Mouse (Mus musculus): ENCODE data around the gene Frat1. TPM values are rescaled to one million over a fixed set of nuclear protein-coding genes. Genes with fewer than 3 reads are reported as not detected.

Gene Frat1
- polyA plus RNA-seq, 1 experiment from 2014 or later, result 23.4 TPM

DNA sequence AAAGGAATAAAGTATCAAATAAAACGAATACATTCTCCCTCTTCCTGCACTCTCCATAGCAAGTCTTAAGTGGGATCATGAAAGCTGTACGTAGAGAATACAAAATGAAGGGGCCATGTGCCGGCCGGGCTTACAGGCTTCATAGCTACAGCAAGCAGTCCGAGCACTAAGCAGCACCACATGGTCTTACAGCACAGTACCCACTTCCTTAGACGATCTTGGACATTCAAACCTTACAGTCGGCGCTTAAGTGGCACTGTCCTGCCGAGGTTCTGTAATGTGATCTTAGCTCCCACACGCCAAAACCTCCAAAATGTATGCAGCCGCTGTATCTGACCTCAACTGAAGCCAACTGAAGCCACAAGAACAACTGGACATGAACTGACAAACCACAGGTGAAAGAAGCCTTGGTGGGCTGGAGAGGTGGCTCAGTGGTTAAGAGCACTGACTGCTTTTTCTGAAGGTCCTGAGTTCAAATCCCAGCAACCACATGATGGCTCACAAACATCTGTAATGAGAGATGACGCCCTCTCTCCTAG lies 32.9 kb upstream of the Frat1 start:
- ATAC-seq (ENCODE audit: low FRiP score) (no peak), DNase-seq (ENCODE audit: low spot score) (no peak)
- Histone ChIP-seq H3K27ac (no peak overlapping the region), H3K36me3 (replicated peaks; ENCODE audit: control insufficient read depth, insufficient read depth) (no peaks in the 10 kb centered on the region), H3K27me3 (ENCODE audit: control insufficient read depth, insufficient read depth, low read length) (no peaks in the 10 kb centered on the region), H3K4me3 (replicated peaks; ENCODE audit: low read length) (no peak overlapping the region), H3K4me1 (replicated peaks; ENCODE audit: control insufficient read depth, insufficient read depth, low read length) (no peaks in the 10 kb centered on the region; the same call in 1 of the 2 replicates), H3K9ac (no peak overlapping the region), H3K9me3 (ENCODE audit: control insufficient read depth, low read length) (no peaks in the 10 kb centered on the region), H3K4me2 (replicated peaks) (no peak overlapping the region)
- WGBS, result 87% methylated on average over 12 of the region's 12 CpGs

GRCm38 (mm10) chr19:41797536-41797935 lies 32.2 kb upstream of the Frat1 start:
- H3K9me3 ChIP-seq (ENCODE audit: control insufficient read depth, low read length), result no peaks in the 10 kb centered on the region
- H3K27me3 ChIP-seq (ENCODE audit: control insufficient read depth, insufficient read depth, low read length), result no peaks in the 10 kb centered on the region
- 94% methylated on average over 6 of the region's 6 CpGs for WGBS
- H3K9ac ChIP-seq, result no peak overlapping the region
- H3K4me2 ChIP-seq (replicated peaks), result no peak overlapping the region
- H3K4me3 ChIP-seq (replicated peaks; ENCODE audit: low read length), result no peak overlapping the region
- ATAC-seq (ENCODE audit: low FRiP score) (no peak), DNase-seq (ENCODE audit: low spot score) (no peak)
- no peak overlapping the region for H3K27ac ChIP-seq
- no peaks in the 10 kb centered on the region for H3K36me3 ChIP-seq (replicated peaks; ENCODE audit: control insufficient read depth, insufficient read depth)
- no peaks in the 10 kb centered on the region; the same call in 1 of the 2 replicates for H3K4me1 ChIP-seq (replicated peaks; ENCODE audit: control insufficient read depth, insufficient read depth, low read length)

- ATAC-seq (ENCODE audit: low FRiP score), result no peak
- no peaks in the 10 kb centered on the region; the same call in 1 of the 2 replicates for H3K4me1 ChIP-seq (replicated peaks; ENCODE audit: control insufficient read depth, insufficient read depth, low read length)
- no peak overlapping the region for H3K9ac ChIP-seq
- 44% methylated on average over 6 of the region's 6 CpGs for WGBS
- no peaks in the 10 kb centered on the region for H3K36me3 ChIP-seq (replicated peaks; ENCODE audit: control insufficient read depth, insufficient read depth)
- no peak for DNase-seq (ENCODE audit: low spot score)
- H3K4me2 ChIP-seq (replicated peaks), result peak overlapping the region; percentile 79; the same call in 1 of the 2 replicates
- no peaks in the 10 kb centered on the region for H3K9me3 ChIP-seq (ENCODE audit: control insufficient read depth, low read length)
- H3K27me3 ChIP-seq (ENCODE audit: control insufficient read depth, insufficient read depth, low read length), result no peaks in the 10 kb centered on the region
- no peak overlapping the region for H3K4me3 ChIP-seq (replicated peaks; ENCODE audit: low read length)
- H3K27ac ChIP-seq, result no peak overlapping the region
These were observed 29.3 kb upstream of the Frat1 start for GRCm38 (mm10) chr19:41800451-41800850.

GRCm38 (mm10) chr19:41800986-41801741 lies 28.6 kb upstream of the Frat1 start:
- Histone ChIP-seq H3K27me3 (ENCODE audit: control insufficient read depth, insufficient read depth, low read length) (no peaks in the 10 kb centered on the region), H3K9me3 (ENCODE audit: control insufficient read depth, low read length) (no peaks in the 10 kb centered on the region), H3K36me3 (replicated peaks; ENCODE audit: control insufficient read depth, insufficient read depth) (no peaks in the 10 kb centered on the region), H3K27ac (peak overlapping the region; percentile 68), H3K4me2 (replicated peaks) (peak overlapping the region; percentile 79), H3K4me3 (replicated peaks; ENCODE audit: low read length) (peak overlapping the region; percentile 89), H3K4me1 (replicated peaks; ENCODE audit: control insufficient read depth, insufficient read depth, low read length) (no peaks in the 10 kb centered on the region; the same call in 1 of the 2 replicates), H3K9ac (peak overlapping the region; percentile 74)
- no peak; the same call in 1 of the 2 replicates for ATAC-seq (ENCODE audit: low FRiP score)
- 4% methylated on average over 26 of the region's 26 CpGs for WGBS
- DNase-seq (ENCODE audit: low spot score), result peak; percentile 43

- WGBS, result 0% methylated on average over 48 of the region's 48 CpGs
- ATAC-seq (ENCODE audit: low FRiP score), result peak; percentile 100
- peak within 1 kb of the TSS; percentile 68 for H3K27ac ChIP-seq
These were observed 27.9 kb upstream of the Frat1 start, which contains the start of gene Arhgap19 for GRCm38 (mm10) chr19:41801742-41802369. Arhgap19 (minus strand) TSS chr19:41802047.

DNA sequence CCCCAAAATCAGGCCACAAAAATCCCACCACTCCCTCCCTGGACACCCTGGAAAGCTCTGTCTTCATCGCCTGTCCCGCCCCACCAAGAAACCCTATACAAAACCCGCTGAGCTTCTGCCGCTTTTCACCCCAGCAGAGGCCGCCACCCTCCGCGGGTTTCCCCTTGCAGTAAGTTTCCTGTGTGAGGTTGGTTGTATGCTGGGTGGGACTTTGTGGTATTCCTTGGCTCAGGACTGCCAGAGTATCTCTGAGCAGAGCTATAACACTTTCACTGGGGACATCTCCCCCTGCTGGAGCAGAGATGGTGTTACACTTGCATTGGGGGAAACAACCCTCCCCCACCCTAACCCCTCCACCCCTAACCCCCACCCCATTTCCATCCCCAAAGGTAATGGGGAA lies 26.4 kb upstream of the Frat1 start:
- Histone ChIP-seq H3K4me2 (replicated peaks) (no peak overlapping the region), H3K4me1 (replicated peaks; ENCODE audit: control insufficient read depth, insufficient read depth, low read length) (no peaks in the 10 kb centered on the region; the same call in 1 of the 2 replicates), H3K4me3 (replicated peaks; ENCODE audit: low read length) (no peak overlapping the region), H3K27me3 (ENCODE audit: control insufficient read depth, insufficient read depth, low read length) (no peaks in the 10 kb centered on the region), H3K27ac (no peak overlapping the region), H3K36me3 (replicated peaks; ENCODE audit: control insufficient read depth, insufficient read depth) (no peaks in the 10 kb centered on the region), H3K9me3 (ENCODE audit: control insufficient read depth, low read length) (no peaks in the 10 kb centered on the region), H3K9ac (no peak overlapping the region)
- no peak for ATAC-seq (ENCODE audit: low FRiP score)
- WGBS, result 41% methylated on average over 7 of the region's 7 CpGs
- DNase-seq (ENCODE audit: low spot score), result no peak

More at GRCm38 (mm10) chr19:41801742-41802369, 27.9 kb upstream of the Frat1 start, which contains the start of gene Arhgap19:
- Histone ChIP-seq H3K4me1 (replicated peaks; ENCODE audit: control insufficient read depth, insufficient read depth, low read length) (no peaks in the 10 kb centered on the region; the same call in 1 of the 2 replicates), H3K9ac (peak within 1 kb of the TSS; percentile 74), H3K4me2 (replicated peaks) (peak within 1 kb of the TSS; percentile 79), H3K36me3 (replicated peaks; ENCODE audit: control insufficient read depth, insufficient read depth) (no peaks in the 10 kb centered on the region), H3K9me3 (ENCODE audit: control insufficient read depth, low read length) (no peaks in the 10 kb centered on the region), H3K27me3 (ENCODE audit: control insufficient read depth, insufficient read depth, low read length) (no peaks in the 10 kb centered on the region), H3K4me3 (replicated peaks; ENCODE audit: low read length) (peak within 1 kb of the TSS; percentile 89)
- DNase-seq (ENCODE audit: low spot score), result peak; percentile 95

DNA sequence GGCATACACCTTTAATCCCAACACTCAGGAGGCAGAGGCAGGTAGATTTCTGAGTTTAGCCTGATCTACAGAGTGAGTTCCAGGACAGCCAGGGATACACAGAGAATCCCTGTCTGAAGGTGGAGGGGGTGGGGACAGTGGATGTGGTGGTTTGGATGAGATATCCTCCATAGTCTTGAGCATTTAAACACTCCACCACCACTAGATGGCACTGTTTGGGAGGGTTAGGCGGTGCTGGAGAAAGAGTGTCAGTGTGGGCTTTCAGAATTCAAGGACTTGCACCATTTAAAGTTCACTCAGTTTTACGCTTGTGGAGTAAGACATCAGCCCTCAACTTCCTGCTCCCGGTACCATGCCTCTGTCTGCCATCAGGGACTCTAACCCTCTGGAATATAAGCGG lies 23.9 kb upstream of the Frat1 start:
- no peak overlapping the region for H3K27ac ChIP-seq
- no peaks in the 10 kb centered on the region for H3K9me3 ChIP-seq (ENCODE audit: control insufficient read depth, low read length)
- ATAC-seq (ENCODE audit: low FRiP score), result no peak
- H3K9ac ChIP-seq, result no peak overlapping the region
- no peak for DNase-seq (ENCODE audit: low spot score)
- H3K36me3 ChIP-seq (replicated peaks; ENCODE audit: control insufficient read depth, insufficient read depth), result no peaks in the 10 kb centered on the region
- no peaks in the 10 kb centered on the region; the same call in 1 of the 2 replicates for H3K4me1 ChIP-seq (replicated peaks; ENCODE audit: control insufficient read depth, insufficient read depth, low read length)
- H3K4me2 ChIP-seq (replicated peaks), result no peak overlapping the region
- H3K27me3 ChIP-seq (ENCODE audit: control insufficient read depth, insufficient read depth, low read length), result no peaks in the 10 kb centered on the region
- H3K4me3 ChIP-seq (replicated peaks; ENCODE audit: low read length), result no peak overlapping the region
- WGBS, result 88% methylated on average over 4 of the region's 4 CpGs

GRCm38 (mm10) chr19:41807497-41807896 lies 22.3 kb upstream of the Frat1 start:
- no peak for DNase-seq (ENCODE audit: low spot score)
- Histone ChIP-seq H3K27ac (no peak overlapping the region), H3K27me3 (ENCODE audit: control insufficient read depth, insufficient read depth, low read length) (no peaks in the 10 kb centered on the region), H3K9ac (no peak overlapping the region), H3K9me3 (ENCODE audit: control insufficient read depth, low read length) (no peaks in the 10 kb centered on the region), H3K36me3 (replicated peaks; ENCODE audit: control insufficient read depth, insufficient read depth) (no peaks in the 10 kb centered on the region), H3K4me2 (replicated peaks) (no peak overlapping the region), H3K4me3 (replicated peaks; ENCODE audit: low read length) (no peak overlapping the region), H3K4me1 (replicated peaks; ENCODE audit: control insufficient read depth, insufficient read depth, low read length) (no peaks in the 10 kb centered on the region)
- ATAC-seq (ENCODE audit: low FRiP score), result no peak
- 90% methylated on average over 9 of the region's 9 CpGs for WGBS

DNA sequence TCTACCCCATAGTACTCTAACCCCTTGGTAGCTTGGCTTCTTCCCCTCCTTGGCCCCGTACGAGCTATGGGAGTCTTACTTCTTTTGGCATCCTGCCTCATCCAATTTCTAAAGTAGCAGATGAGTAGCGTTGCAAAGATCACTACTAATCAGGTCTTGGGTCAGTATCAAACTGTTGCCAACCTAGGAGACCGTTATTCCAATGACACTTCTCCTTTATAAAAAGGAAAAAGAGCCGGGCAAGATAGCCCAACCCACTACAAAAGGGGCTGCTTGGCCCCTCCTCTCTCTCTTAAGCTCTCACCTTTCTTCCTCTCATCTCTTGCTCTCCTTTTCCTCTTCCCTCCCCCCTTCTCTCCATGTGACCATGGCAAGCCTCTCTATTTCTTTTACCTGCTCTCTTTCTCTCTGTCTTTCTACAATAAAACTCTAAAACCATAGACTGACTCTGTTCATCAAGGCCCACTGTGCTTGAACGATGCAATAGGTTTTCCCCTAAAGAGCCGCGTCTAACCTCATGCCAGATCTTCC lies 21.6 kb upstream of the Frat1 start:
- H3K9ac ChIP-seq, result no peak overlapping the region
- no peaks in the 10 kb centered on the region for H3K4me1 ChIP-seq (replicated peaks; ENCODE audit: control insufficient read depth, insufficient read depth, low read length)
- ATAC-seq (ENCODE audit: low FRiP score), result no peak
- no peak overlapping the region for H3K4me2 ChIP-seq (replicated peaks)
- DNase-seq (ENCODE audit: low spot score), result no peak
- H3K27me3 ChIP-seq (ENCODE audit: control insufficient read depth, insufficient read depth, low read length), result no peaks in the 10 kb centered on the region
- H3K9me3 ChIP-seq (ENCODE audit: control insufficient read depth, low read length), result no peaks in the 10 kb centered on the region
- H3K36me3 ChIP-seq (replicated peaks; ENCODE audit: control insufficient read depth, insufficient read depth), result no peaks in the 10 kb centered on the region
- H3K27ac ChIP-seq, result no peak overlapping the region
- no peak overlapping the region for H3K4me3 ChIP-seq (replicated peaks; ENCODE audit: low read length)
- WGBS, result 87% methylated on average over 8 of the region's 8 CpGs
